Comparison of ENCODE assay signal across 7 mouse cellular contexts in the genomic region with DNA sequence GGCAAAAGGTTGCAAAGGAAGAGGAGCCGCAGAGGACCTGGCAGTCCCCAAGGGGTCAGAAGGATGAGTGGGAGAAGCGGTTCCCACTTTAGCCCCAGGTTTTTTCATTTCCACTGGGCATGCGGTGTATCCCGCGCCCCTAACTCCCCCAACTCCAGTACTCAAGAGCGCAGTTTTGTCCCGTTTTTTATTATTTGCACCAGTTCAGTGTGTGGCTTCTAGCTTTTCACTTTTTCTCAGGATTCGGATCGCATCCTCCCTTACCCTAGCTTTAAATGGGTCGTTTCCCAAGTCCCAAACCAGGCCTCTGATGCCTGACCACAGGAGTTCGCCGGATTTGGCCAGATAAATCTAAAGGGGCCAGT. TPM values are rescaled to one million over a fixed set of nuclear protein-coding genes. Genes with fewer than 3 reads are reported as not detected.
DNase-seq lines count a peak whose midpoint lies in the region; ATAC-seq and TF ChIP-seq lines count a peak whose summit lies in the region.

No protein-coding gene starts in this region.

- peak overlapping the region; percentile 84 for H3K4me2 ChIP-seq in lung, embryonic 15.5 days
- H3K4me2 ChIP-seq in forebrain, embryonic 13.5 days, result peak overlapping the region; percentile 100
- peak overlapping the region; percentile 97 for H3K4me2 ChIP-seq in limb, embryonic 11.5 days (ENCODE audit: low read depth, severe bottlenecking)

- peak overlapping the region; percentile 31; the same call in 1 of the 2 replicates for H3K9ac ChIP-seq in lung, embryonic 15.5 days
- peak overlapping the region; percentile 71; the same call in 1 of the 2 replicates for H3K9ac ChIP-seq in forebrain, embryonic 13.5 days
- H3K9ac ChIP-seq in limb, embryonic 11.5 days (ENCODE audit: low read length), result no peak overlapping the region

- no peak for ATAC-seq in lung, embryonic 15.5 days (ENCODE audit: borderline replicate concordance, extremely low read depth, low FRiP score, low TSS enrichment)
- ATAC-seq in forebrain, embryonic 13.5 days, result 0 out of 2 replicates have a peak, but pooled peaks have one; percentile 36
- no peak for ATAC-seq in limb, embryonic 11.5 days (ENCODE audit: insufficient number of reproducible peaks, low FRiP score, low TSS enrichment, low read depth)

- TF ChIP-seq CTCF in olfactory bulb, adult 2 months (IDR thresholded peaks at IDR 0.05; ENCODE audit: insufficient read depth, low read depth, low read length), result no peak

- no peaks in the 10 kb centered on the region for H3K9me3 ChIP-seq in lung, embryonic 15.5 days
- H3K9me3 ChIP-seq in forebrain, embryonic 13.5 days (replicated peaks), result no peaks in the 10 kb centered on the region
- no peaks in the 10 kb centered on the region for H3K9me3 ChIP-seq in limb, embryonic 11.5 days (ENCODE audit: control insufficient read depth, low read length)

- DNase-seq in lung, postnatal 25 days (ENCODE audit: low spot score), result no peak
- DNase-seq in limb, embryonic 11.5 days (ENCODE audit: low spot score), result no peak
- no peak for DNase-seq in layer of hippocampus, adult 9-11 months
- no peak for DNase-seq in urinary bladder, postnatal 10 days (ENCODE audit: low spot score)

- TF ChIP-seq POLR2A in olfactory bulb, adult 2 months (IDR thresholded peaks at IDR 0.05; ENCODE audit: insufficient read depth, low read depth, low read length), result no peak

- H3K27me3 ChIP-seq in lung, embryonic 15.5 days, result peaks cover 65% of the 10 kb centered on the region
- H3K27me3 ChIP-seq in forebrain, embryonic 13.5 days, result peaks cover 71% of the 10 kb centered on the region
- peaks cover 26% of the 10 kb centered on the region for H3K27me3 ChIP-seq in limb, embryonic 11.5 days (ENCODE audit: control insufficient read depth, insufficient read depth, low read length)

- 0 out of 2 replicates have a peak, but pooled peaks cover 7% of the 10 kb centered on the region for H3K36me3 ChIP-seq in lung, embryonic 15.5 days
- H3K36me3 ChIP-seq in forebrain, embryonic 13.5 days (ENCODE audit: poor library complexity, severe bottlenecking), result no peaks in the 10 kb centered on the region; the same call in 1 of the 2 replicates
- H3K36me3 ChIP-seq in limb, embryonic 11.5 days (ENCODE audit: control insufficient read depth, insufficient read depth, low read length), result no peaks in the 10 kb centered on the region

- 2% methylated on average over 12 of the region's 12 CpGs for WGBS in lung, embryonic 15.5 days
- WGBS in forebrain, embryonic 13.5 days, result 1% methylated on average over 12 of the region's 12 CpGs
- WGBS in limb, embryonic 11.5 days, result 1% methylated on average over 12 of the region's 12 CpGs
- WGBS in olfactory bulb, adult 2 months, result 4% methylated on average over 12 of the region's 12 CpGs

- peak overlapping the region; percentile 64 for H3K4me3 ChIP-seq in lung, embryonic 15.5 days
- peak overlapping the region; percentile 66 for H3K4me3 ChIP-seq in forebrain, embryonic 13.5 days
- H3K4me3 ChIP-seq in limb, embryonic 11.5 days (ENCODE audit: low read depth, low read length), result peak overlapping the region; percentile 70
- peak overlapping the region; percentile 95 for H3K4me3 ChIP-seq in olfactory bulb, adult 2 months (ENCODE audit: insufficient read depth, low read depth, low read length)

- H3K27ac ChIP-seq in lung, embryonic 15.5 days, result no peak overlapping the region
- no peak overlapping the region for H3K27ac ChIP-seq in forebrain, embryonic 13.5 days
- no peak overlapping the region for H3K27ac ChIP-seq in limb, embryonic 11.5 days (replicated peaks; ENCODE audit: low read depth, low read length)
- H3K27ac ChIP-seq in olfactory bulb, adult 2 months (ENCODE audit: insufficient read depth, low read depth, low read length), result 0 out of 2 replicates have a peak overlapping the region, but pooled peaks have one; percentile 27

- H3K4me1 ChIP-seq in lung, embryonic 15.5 days, result peaks cover 24% of the 10 kb centered on the region
- peaks cover 37% of the 10 kb centered on the region for H3K4me1 ChIP-seq in forebrain, embryonic 13.5 days
- H3K4me1 ChIP-seq in limb, embryonic 11.5 days (ENCODE audit: control insufficient read depth, insufficient read depth, low read length), result peaks cover 34% of the 10 kb centered on the region
- peaks cover 28% of the 10 kb centered on the region for H3K4me1 ChIP-seq in olfactory bulb, adult 2 months (ENCODE audit: control insufficient read depth, insufficient read depth, low read length)

RNA-seq across cellular contexts. Expression of gene Zbtb16, which starts 0.5 kb away (rescaled TPM):
- 5.1 and 7.0 TPM in 2 replicates for polyA plus RNA-seq in lung, embryonic 15.5 days (2015; fragmentation: Nextera tagmentation; extraction: Ambion mirVana)
- polyA plus RNA-seq in forebrain, embryonic 13.5 days (2015; fragmentation: Nextera tagmentation; extraction: Ambion mirVana), result 3.2 and 3.4 TPM in 2 replicates
- polyA plus RNA-seq in limb, embryonic 11.5 days (2014; fragmentation: Nextera tagmentation; extraction: Ambion mirVana), result 5.9 and 7.5 TPM in 2 replicates
- polyA plus RNA-seq in olfactory bulb, adult 2 months (2012; ENCODE audit: insufficient read depth, insufficient read length, low replicate concordance, missing spikeins), result not detected in 2 replicates
